Mouse (Mus musculus) lung, adult 2 months (tissue): Measurements from ENCODE around the gene Fgd2.

ENCODE experiments used
- CTCF ChIP-seq: fragments of 200-500 bp; IDR thresholded peaks from 2 replicates; pipeline ENCODE4 v1.5.1; 2011; ENCODE audit warnings: mild to moderate bottlenecking, low read length, control low read depth; ENCODE audit not compliant: insufficient read depth
- POLR2A ChIP-seq: fragments of 200-500 bp; IDR thresholded peaks from 2 replicates; pipeline ENCODE4 v1.6.1; 2011; ENCODE audit warnings: low read depth, mild to moderate bottlenecking, control low read depth, low read length, borderline replicate concordance; ENCODE audit errors: extremely low read depth

DNA sequence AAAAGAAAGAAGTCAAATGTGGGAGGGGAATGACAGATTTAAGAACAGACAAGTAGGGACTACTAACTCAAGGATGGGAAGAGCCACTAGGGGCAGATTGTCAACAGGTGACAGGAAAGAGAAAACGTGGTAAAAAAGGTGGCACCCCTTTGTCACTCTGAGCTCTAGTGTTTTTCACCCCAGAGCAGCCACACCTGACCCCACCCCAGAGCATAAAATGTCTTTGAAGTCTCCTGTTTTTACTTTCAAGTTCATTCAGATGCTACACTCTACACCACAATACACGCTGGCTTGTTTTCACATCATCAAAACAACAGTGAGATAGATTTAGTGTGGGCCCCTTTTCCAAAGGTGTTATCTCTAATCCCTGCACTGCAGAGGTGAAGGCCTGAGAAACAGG lies 68.1 kb downstream of the Fgd2 start:
- TF ChIP-seq CTCF, result no peak
- TF ChIP-seq POLR2A, result no peak
